Mouse (Mus musculus): ENCODE results near the gene Sox5. TPM values are rescaled to one million over a fixed set of nuclear protein-coding genes. Genes with fewer than 3 reads are reported as not detected.

The Sox5 gene
- polyA plus RNA-seq, 1 experiment from 2014 or later, result 23.4 TPM

DNA sequence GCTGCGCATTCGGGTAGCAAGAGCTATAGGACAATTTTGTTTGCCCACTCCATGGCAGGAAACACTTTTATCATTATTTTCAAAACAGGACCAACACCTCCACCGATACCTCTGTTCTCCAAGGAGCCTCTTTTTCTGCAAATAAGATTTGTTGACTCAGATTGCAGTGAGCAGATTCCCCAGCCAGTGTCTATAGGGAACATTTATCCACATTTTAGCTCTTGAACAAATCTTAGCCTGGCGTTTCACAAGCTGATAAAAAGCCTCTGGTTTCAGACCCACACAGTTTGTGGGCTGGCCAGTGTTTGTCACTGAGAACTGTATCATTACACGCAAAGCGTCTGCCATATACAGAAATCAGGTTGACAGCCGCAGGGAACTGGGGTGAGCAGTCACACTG, 823.4 kb downstream of the Sox5 start:
- H3K4me3 ChIP-seq (ENCODE audit: low read depth, low read length), result no peak overlapping the region
- WGBS, result 88% methylated on average over 7 of the region's 7 CpGs
- no peak overlapping the region for H3K9ac ChIP-seq (replicated peaks; ENCODE audit: low read length)

DNA sequence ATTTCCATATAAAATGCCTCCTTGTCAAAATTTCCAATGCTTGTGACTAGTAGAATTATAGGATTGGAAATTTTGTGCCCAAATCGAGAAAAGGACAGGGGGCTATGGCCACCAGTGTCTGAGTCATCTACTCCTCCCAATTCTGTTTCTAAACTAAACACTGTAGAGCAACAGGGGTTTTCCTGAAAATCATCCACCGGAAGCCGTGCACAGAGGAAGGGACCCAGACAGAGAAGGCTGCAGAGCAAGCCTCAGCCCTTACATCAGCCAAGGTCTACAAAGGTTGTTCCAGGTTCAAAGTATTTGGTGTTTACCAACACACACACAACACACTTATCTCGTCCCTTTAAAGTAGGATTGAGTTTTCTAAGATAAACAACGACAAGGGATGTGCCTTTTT, 824.7 kb downstream of the Sox5 start:
- Histone ChIP-seq H3K9ac (replicated peaks; ENCODE audit: low read length) (no peak overlapping the region), H3K4me1 (ENCODE audit: control insufficient read depth, insufficient read depth, low read length) (no peaks in the 10 kb centered on the region), H3K4me2 (ENCODE audit: low read depth, low read length) (no peak overlapping the region), H3K27me3 (ENCODE audit: control insufficient read depth, insufficient read depth, low read length) (no peaks in the 10 kb centered on the region), H3K27ac (replicated peaks; ENCODE audit: low read depth, low read length) (no peak overlapping the region), H3K9me3 (replicated peaks; ENCODE audit: control insufficient read depth, low read length) (no peaks in the 10 kb centered on the region), H3K4me3 (ENCODE audit: low read depth, low read length) (no peak overlapping the region), H3K36me3 (replicated peaks; ENCODE audit: control insufficient read depth, insufficient read depth, low read depth, low read length) (no peaks in the 10 kb centered on the region)
- no peak for DNase-seq (ENCODE audit: low spot score)
- 83% methylated on average over 5 of the region's 5 CpGs for WGBS
- ATAC-seq (replicated peaks; ENCODE audit: insufficient number of reproducible peaks, low FRiP score, low TSS enrichment, low read depth), result no peak

More for the DNA sequence above, 823.4 kb downstream of the Sox5 start:
- ATAC-seq (replicated peaks; ENCODE audit: insufficient number of reproducible peaks, low FRiP score, low TSS enrichment, low read depth), result no peak
- Histone ChIP-seq H3K36me3 (replicated peaks; ENCODE audit: control insufficient read depth, insufficient read depth, low read depth, low read length) (no peaks in the 10 kb centered on the region), H3K9me3 (replicated peaks; ENCODE audit: control insufficient read depth, low read length) (no peaks in the 10 kb centered on the region), H3K4me2 (ENCODE audit: low read depth, low read length) (no peak overlapping the region), H3K4me1 (ENCODE audit: control insufficient read depth, insufficient read depth, low read length) (no peaks in the 10 kb centered on the region), H3K27ac (replicated peaks; ENCODE audit: low read depth, low read length) (no peak overlapping the region), H3K27me3 (ENCODE audit: control insufficient read depth, insufficient read depth, low read length) (no peaks in the 10 kb centered on the region)
- DNase-seq (ENCODE audit: low spot score), result no peak

DNA sequence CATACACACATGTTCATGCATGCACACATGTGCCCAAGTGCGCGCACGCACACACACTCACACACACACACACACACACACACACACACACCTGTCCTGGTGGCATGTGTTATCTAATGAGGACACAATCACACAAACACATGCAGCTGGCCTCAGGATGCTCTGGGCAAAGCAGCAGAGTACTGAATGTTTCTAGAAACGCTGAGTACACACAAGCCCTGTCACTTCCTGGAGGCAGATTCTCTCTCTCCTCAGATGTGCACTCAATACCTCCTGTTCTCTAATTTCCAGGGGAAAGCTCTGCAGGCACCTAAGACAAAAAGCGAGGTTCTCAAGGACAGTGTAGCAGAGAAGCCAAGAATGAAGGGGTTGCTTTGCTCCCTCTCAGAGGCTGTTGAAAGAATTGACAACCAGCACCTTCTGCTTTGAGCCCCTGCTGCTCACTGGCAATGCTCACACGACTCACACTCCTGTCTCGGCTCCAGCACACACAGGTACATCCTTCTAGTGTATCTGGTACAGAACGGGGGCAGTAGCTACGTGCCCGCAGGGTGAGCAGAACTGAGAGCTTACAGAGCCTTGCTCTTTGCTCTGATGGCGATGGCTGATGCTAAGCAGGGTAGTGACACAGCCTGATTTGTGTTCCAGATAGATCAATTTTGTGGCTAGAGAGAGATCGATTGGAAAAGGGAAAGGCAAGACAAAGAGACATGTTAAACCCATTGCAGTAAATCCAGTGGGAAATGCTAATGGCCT, 833.0 kb downstream of the Sox5 start:
- Histone ChIP-seq H3K4me2 (ENCODE audit: low read depth, low read length) (no peak overlapping the region), H3K27ac (replicated peaks; ENCODE audit: low read depth, low read length) (no peak overlapping the region), H3K27me3 (ENCODE audit: control insufficient read depth, insufficient read depth, low read length) (no peaks in the 10 kb centered on the region), H3K4me1 (ENCODE audit: control insufficient read depth, insufficient read depth, low read length) (no peaks in the 10 kb centered on the region), H3K9ac (replicated peaks; ENCODE audit: low read length) (no peak overlapping the region), H3K4me3 (ENCODE audit: low read depth, low read length) (no peak overlapping the region), H3K36me3 (replicated peaks; ENCODE audit: control insufficient read depth, insufficient read depth, low read depth, low read length) (no peaks in the 10 kb centered on the region), H3K9me3 (replicated peaks; ENCODE audit: control insufficient read depth, low read length) (no peaks in the 10 kb centered on the region)
- WGBS, result 70% methylated on average over 12 of the region's 12 CpGs
- ATAC-seq (replicated peaks; ENCODE audit: insufficient number of reproducible peaks, low FRiP score, low TSS enrichment, low read depth) (no peak), DNase-seq (ENCODE audit: low spot score) (no peak)

GRCm38 (mm10) chr6:143948071-143948470, 833.7 kb downstream of the Sox5 start:
- Histone ChIP-seq H3K4me2 (ENCODE audit: low read depth, low read length) (no peak overlapping the region), H3K27me3 (ENCODE audit: control insufficient read depth, insufficient read depth, low read length) (no peaks in the 10 kb centered on the region), H3K9ac (replicated peaks; ENCODE audit: low read length) (no peak overlapping the region), H3K4me1 (ENCODE audit: control insufficient read depth, insufficient read depth, low read length) (no peaks in the 10 kb centered on the region), H3K36me3 (replicated peaks; ENCODE audit: control insufficient read depth, insufficient read depth, low read depth, low read length) (no peaks in the 10 kb centered on the region), H3K27ac (replicated peaks; ENCODE audit: low read depth, low read length) (no peak overlapping the region), H3K9me3 (replicated peaks; ENCODE audit: control insufficient read depth, low read length) (no peaks in the 10 kb centered on the region), H3K4me3 (ENCODE audit: low read depth, low read length) (no peak overlapping the region)
- 83% methylated on average over 4 of the region's 4 CpGs for WGBS
- ATAC-seq (replicated peaks; ENCODE audit: insufficient number of reproducible peaks, low FRiP score, low TSS enrichment, low read depth), result no peak
- DNase-seq (ENCODE audit: low spot score), result no peak

DNA sequence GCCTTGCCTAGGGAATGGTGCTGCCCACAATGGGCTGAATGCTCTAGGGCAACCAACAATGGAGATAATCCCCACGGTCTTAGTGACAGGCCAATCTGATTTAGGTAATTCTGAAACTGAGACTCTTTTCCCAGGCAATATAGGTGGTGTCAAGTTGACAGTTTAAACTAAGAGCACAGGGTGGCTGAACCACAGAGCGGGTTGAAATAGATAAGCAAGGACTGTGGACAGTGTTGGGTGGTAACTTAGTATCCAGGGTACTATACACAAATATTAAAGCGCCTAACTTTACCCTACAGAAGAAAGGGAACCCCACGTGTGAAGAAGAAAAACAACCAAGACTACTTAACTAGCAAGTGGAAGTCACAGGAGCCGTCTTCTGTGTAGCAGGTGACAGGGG, 838.7 kb downstream of the Sox5 start:
- Histone ChIP-seq H3K4me1 (ENCODE audit: control insufficient read depth, insufficient read depth, low read length) (no peaks in the 10 kb centered on the region), H3K9me3 (replicated peaks; ENCODE audit: control insufficient read depth, low read length) (no peaks in the 10 kb centered on the region), H3K36me3 (replicated peaks; ENCODE audit: control insufficient read depth, insufficient read depth, low read depth, low read length) (no peaks in the 10 kb centered on the region), H3K27ac (replicated peaks; ENCODE audit: low read depth, low read length) (no peak overlapping the region), H3K4me2 (ENCODE audit: low read depth, low read length) (no peak overlapping the region), H3K9ac (replicated peaks; ENCODE audit: low read length) (no peak overlapping the region), H3K27me3 (ENCODE audit: control insufficient read depth, insufficient read depth, low read length) (no peaks in the 10 kb centered on the region), H3K4me3 (ENCODE audit: low read depth, low read length) (no peak overlapping the region)
- 86% methylated on average over 5 of the region's 5 CpGs for WGBS
- ATAC-seq (replicated peaks; ENCODE audit: insufficient number of reproducible peaks, low FRiP score, low TSS enrichment, low read depth) (no peak), DNase-seq (ENCODE audit: low spot score) (no peak)

DNA sequence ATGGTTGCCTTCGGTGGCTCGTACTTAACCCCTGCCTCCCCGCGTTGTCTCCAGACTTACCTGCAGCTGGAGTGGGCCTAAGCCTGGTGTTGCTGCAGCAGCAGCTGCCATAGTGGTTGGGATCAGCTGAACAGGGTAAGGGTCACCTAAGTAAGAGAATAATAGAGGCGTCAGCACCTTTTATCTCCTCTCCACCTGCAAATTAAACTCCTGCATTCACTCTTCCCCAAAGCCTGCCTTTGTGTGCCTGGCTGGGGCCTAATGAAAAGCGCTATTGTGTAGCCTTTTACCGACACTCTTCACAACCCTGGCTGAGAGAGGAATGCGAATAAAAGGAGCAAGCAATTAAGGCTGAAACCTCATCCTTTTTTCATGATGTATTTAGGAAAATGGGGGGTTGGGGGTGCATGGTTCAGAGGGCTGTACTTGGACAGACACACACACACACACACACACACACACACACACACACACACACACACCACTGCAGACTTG, 840.4 kb downstream of the Sox5 start:
- Histone ChIP-seq H3K27me3 (ENCODE audit: control insufficient read depth, insufficient read depth, low read length) (no peaks in the 10 kb centered on the region), H3K4me2 (ENCODE audit: low read depth, low read length) (no peak overlapping the region), H3K9me3 (replicated peaks; ENCODE audit: control insufficient read depth, low read length) (no peaks in the 10 kb centered on the region), H3K9ac (replicated peaks; ENCODE audit: low read length) (no peak overlapping the region), H3K4me3 (ENCODE audit: low read depth, low read length) (no peak overlapping the region), H3K4me1 (ENCODE audit: control insufficient read depth, insufficient read depth, low read length) (no peaks in the 10 kb centered on the region), H3K27ac (replicated peaks; ENCODE audit: low read depth, low read length) (no peak overlapping the region), H3K36me3 (replicated peaks; ENCODE audit: control insufficient read depth, insufficient read depth, low read depth, low read length) (no peaks in the 10 kb centered on the region)
- ATAC-seq (replicated peaks; ENCODE audit: insufficient number of reproducible peaks, low FRiP score, low TSS enrichment, low read depth) (peak; percentile 93), DNase-seq (ENCODE audit: low spot score) (peak; percentile 57)
- WGBS, result 25% methylated on average over 8 of the region's 8 CpGs

DNA sequence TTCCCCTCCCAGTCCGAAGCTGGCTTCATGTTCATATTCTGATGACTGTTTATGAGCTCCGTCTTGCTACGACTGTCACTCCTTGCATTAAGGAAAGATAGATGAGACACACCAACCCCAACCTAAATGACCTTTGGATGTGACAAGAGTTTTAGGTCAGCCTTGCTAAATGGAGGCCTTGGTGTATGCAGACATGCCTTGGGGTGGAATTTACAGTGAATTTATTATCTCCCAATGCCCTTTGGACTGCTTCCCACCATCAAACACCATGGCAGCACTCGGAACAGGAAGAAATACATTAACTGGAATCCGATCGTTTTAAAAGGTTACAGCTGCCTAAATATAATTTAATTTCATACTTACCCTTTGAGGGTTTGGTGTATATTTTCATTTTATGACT, 858.6 kb downstream of the Sox5 start:
- H3K27me3 ChIP-seq (ENCODE audit: control insufficient read depth, insufficient read depth, low read length), result no peaks in the 10 kb centered on the region
- no peak overlapping the region for H3K9ac ChIP-seq (replicated peaks; ENCODE audit: low read length)
- no peaks in the 10 kb centered on the region for H3K4me1 ChIP-seq (ENCODE audit: control insufficient read depth, insufficient read depth, low read length)
- H3K4me2 ChIP-seq (ENCODE audit: low read depth, low read length), result no peak overlapping the region
- 59% methylated on average over 6 of the region's 6 CpGs for WGBS
- no peaks in the 10 kb centered on the region for H3K9me3 ChIP-seq (replicated peaks; ENCODE audit: control insufficient read depth, low read length)
- DNase-seq (ENCODE audit: low spot score) (no peak), ATAC-seq (replicated peaks; ENCODE audit: insufficient number of reproducible peaks, low FRiP score, low TSS enrichment, low read depth) (no peak)
- H3K27ac ChIP-seq (replicated peaks; ENCODE audit: low read depth, low read length), result no peak overlapping the region
- no peaks in the 10 kb centered on the region for H3K36me3 ChIP-seq (replicated peaks; ENCODE audit: control insufficient read depth, insufficient read depth, low read depth, low read length)
- H3K4me3 ChIP-seq (ENCODE audit: low read depth, low read length), result no peak overlapping the region

DNA sequence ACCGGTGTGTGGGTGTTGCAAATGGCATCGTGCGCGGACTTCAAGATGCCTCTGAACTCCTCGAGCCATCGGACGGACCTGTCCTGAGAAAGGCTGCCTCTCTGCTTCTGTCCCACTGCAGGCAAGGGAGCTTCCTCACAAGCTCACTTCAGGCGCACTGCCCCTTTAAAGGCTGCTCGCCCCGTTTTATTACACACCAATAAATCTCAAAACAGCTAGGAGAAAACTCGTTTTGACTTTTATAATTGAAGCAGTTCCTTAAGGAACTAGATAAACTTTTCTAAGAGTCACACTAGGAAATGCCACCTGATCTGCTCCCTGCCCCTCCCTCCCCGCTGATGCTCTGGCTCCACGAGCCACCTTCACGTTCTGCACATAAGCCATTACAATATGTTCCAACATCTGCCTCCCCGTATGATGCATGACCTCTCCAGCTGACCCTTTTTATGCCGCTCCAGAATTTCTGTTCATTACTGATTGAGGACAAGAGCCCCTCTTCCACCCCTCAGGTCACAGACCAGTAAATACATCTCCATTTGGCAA, 863.3 kb downstream of the Sox5 start:
- H3K9me3 ChIP-seq (replicated peaks; ENCODE audit: control insufficient read depth, low read length), result no peaks in the 10 kb centered on the region
- H3K4me1 ChIP-seq (ENCODE audit: control insufficient read depth, insufficient read depth, low read length), result no peaks in the 10 kb centered on the region
- H3K36me3 ChIP-seq (replicated peaks; ENCODE audit: control insufficient read depth, insufficient read depth, low read depth, low read length), result no peaks in the 10 kb centered on the region
- H3K27ac ChIP-seq (replicated peaks; ENCODE audit: low read depth, low read length), result no peak overlapping the region
- no peaks in the 10 kb centered on the region for H3K27me3 ChIP-seq (ENCODE audit: control insufficient read depth, insufficient read depth, low read length)
- no peak overlapping the region for H3K4me3 ChIP-seq (ENCODE audit: low read depth, low read length)
- H3K4me2 ChIP-seq (ENCODE audit: low read depth, low read length), result no peak overlapping the region
- H3K9ac ChIP-seq (replicated peaks; ENCODE audit: low read length), result no peak overlapping the region
- 73% methylated on average over 16 of the region's 16 CpGs for WGBS
- ATAC-seq (replicated peaks; ENCODE audit: insufficient number of reproducible peaks, low FRiP score, low TSS enrichment, low read depth), result 0 out of 2 replicates have a peak, but pooled peaks have one; percentile 34
- DNase-seq (ENCODE audit: low spot score), result no peak
